ENCODE assay signal across 17 mouse cellular contexts in the genomic region with DNA sequence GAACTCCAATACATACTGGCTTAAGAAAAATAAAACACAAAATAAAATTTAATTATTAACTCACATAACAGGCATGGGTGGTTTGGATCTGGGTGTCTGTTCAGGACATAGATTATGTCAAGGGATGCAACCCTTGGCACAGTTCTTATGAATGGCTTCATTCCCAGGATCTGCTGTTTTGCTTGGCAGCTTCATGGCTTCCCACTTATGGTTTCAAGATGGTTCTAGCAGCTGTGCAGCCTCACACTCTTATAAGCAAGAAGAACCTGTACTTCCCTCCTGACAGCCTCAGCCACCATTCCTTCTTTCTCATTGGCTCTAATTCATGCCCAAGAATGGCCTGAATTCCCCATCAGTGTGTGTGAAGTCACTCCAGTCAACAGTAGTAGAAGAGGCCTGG.
DNase-seq lines count a peak whose midpoint lies in the region; ATAC-seq and TF ChIP-seq lines count a peak whose summit lies in the region.
"Had no signal": no experiment of that assay in that cellular context is flagged by ENCODE, and none has a peak within 500 bp of the region (broad histone marks: within the 10 kb centered on the region; RNA-seq: fewer than 3 reads in every experiment).

No protein-coding gene starts in this region.

- H3K4me1 ChIP-seq in hindbrain, postnatal 0 days (ENCODE audit: insufficient read depth, low read length), result no peaks in the 10 kb centered on the region
- H3K4me1 ChIP-seq in hindbrain, embryonic 14.5 days (replicated peaks; ENCODE audit: control insufficient read depth, insufficient read depth, low read length), result no peaks in the 10 kb centered on the region
- H3K4me1 ChIP-seq: hindbrain, embryonic 12.5 days; liver, embryonic 15.5 days had no signal

- no peak overlapping the region for H3K27ac ChIP-seq in hindbrain, postnatal 0 days
- H3K27ac ChIP-seq in hindbrain, embryonic 14.5 days, result no peak overlapping the region
- H3K27ac ChIP-seq: hindbrain, embryonic 12.5 days; liver, embryonic 15.5 days had no signal

- TF ChIP-seq CTCF in hindbrain, postnatal 0 days (IDR thresholded peaks at IDR 0.05; ENCODE audit: low read depth), result no peak

- no peak overlapping the region for H3K4me2 ChIP-seq in hindbrain, postnatal 0 days (ENCODE audit: low read depth, low read length)
- H3K4me2 ChIP-seq in hindbrain, embryonic 14.5 days (replicated peaks), result no peak overlapping the region
- H3K4me2 ChIP-seq: hindbrain, embryonic 12.5 days; liver, embryonic 15.5 days had no signal

- no peak overlapping the region for H3K9ac ChIP-seq in hindbrain, postnatal 0 days (replicated peaks; ENCODE audit: low read length)
- no peak overlapping the region for H3K9ac ChIP-seq in hindbrain, embryonic 14.5 days
- H3K9ac ChIP-seq: hindbrain, embryonic 12.5 days; liver, embryonic 15.5 days had no signal

- DNase-seq in hindbrain, postnatal 0 days (ENCODE audit: low spot score), result peak; percentile 32
- DNase-seq in hindbrain, embryonic 14.5 days (ENCODE audit: low spot score), result no peak
- DNase-seq in right cerebral cortex, adult 18-20 months, result peak; percentile 28
- DNase-seq in right cerebral cortex, postnatal 4 days, result no peak
- DNase-seq in kidney, postnatal 14 days, result peak; percentile 48
- peak; percentile 10 for DNase-seq in right cerebral cortex, postnatal 25 days
- DNase-seq in embryo, embryonic 10 days (ENCODE audit: low spot score), result no peak
- no peak for DNase-seq in heart, adult 11 months
- DNase-seq: adrenal gland, adult 8-10 months; cerebellum, adult 9-10 months; lung, postnatal 14 days; retina, postnatal 1 day; thymus, postnatal 4 days had no signal

- no peak for ATAC-seq in hindbrain, postnatal 0 days
- ATAC-seq in hindbrain, embryonic 14.5 days (ENCODE audit: low FRiP score), result no peak

- no peaks in the 10 kb centered on the region for H3K27me3 ChIP-seq in hindbrain, postnatal 0 days (ENCODE audit: insufficient read depth, low read length)
- H3K27me3 ChIP-seq in hindbrain, embryonic 14.5 days (ENCODE audit: control insufficient read depth, insufficient read depth, low read length), result no peaks in the 10 kb centered on the region
- H3K27me3 ChIP-seq: hindbrain, embryonic 12.5 days; liver, embryonic 15.5 days had no signal

- no peaks in the 10 kb centered on the region for H3K9me3 ChIP-seq in hindbrain, postnatal 0 days (ENCODE audit: low read length)
- no peaks in the 10 kb centered on the region for H3K9me3 ChIP-seq in hindbrain, embryonic 14.5 days (ENCODE audit: control insufficient read depth, low read length)
- H3K9me3 ChIP-seq: hindbrain, embryonic 12.5 days; liver, embryonic 15.5 days had no signal

- H3K4me3 ChIP-seq in hindbrain, postnatal 0 days (ENCODE audit: low read length), result no peak overlapping the region
- H3K4me3 ChIP-seq in hindbrain, embryonic 14.5 days (replicated peaks; ENCODE audit: low read length), result no peak overlapping the region
- H3K4me3 ChIP-seq: erythroblast, embryonic 14.5 days; hindbrain, embryonic 12.5 days; liver, embryonic 15.5 days had no signal

- no peaks in the 10 kb centered on the region for H3K36me3 ChIP-seq in hindbrain, postnatal 0 days (ENCODE audit: insufficient read depth, low read length)
- H3K36me3 ChIP-seq in hindbrain, embryonic 14.5 days (replicated peaks; ENCODE audit: control insufficient read depth, insufficient read depth), result no peaks in the 10 kb centered on the region
- H3K36me3 ChIP-seq: G1E; hindbrain, embryonic 12.5 days; liver, embryonic 15.5 days had no signal

Comparison
In these comparisons a context has a peak if more than half of its experiments do, and no peak if none do; other contexts are left out.
1. DNase-seq: peak in hindbrain, postnatal 0 days (single experiment), right cerebral cortex, adult 18-20 months (single experiment), kidney, postnatal 14 days (single experiment) and right cerebral cortex, postnatal 25 days (single experiment); none in hindbrain, embryonic 14.5 days (single experiment), right cerebral cortex, postnatal 4 days (single experiment), embryo, embryonic 10 days (single experiment) and heart, adult 11 months (single experiment).